Mouse (Mus musculus): Measurements from ENCODE around the gene Spock3.
"Not testable (repeated sequence)": the region's sequence is repeated elsewhere in the genome, so short reads cannot be mapped to it uniquely, and the experiment has no call there.

Gene Spock3

GRCm38 (mm10) chr8:62950709-62951108, at the start of gene Spock3:
TSS of gene Spock3 (plus strand) at chr8:62951009.
- no peak for DNase-seq (ENCODE audit: low spot score in 2 of 2)

- DNase-seq (ENCODE audit: low spot score in 2 of 2), result peak; percentile 8 to 19
Measured at GRCm38 (mm10) chr8:62951173-62952134, 645 bp downstream of the Spock3 start.

- peak in 1 of 2 experiments; percentile 3 for DNase-seq (ENCODE audit: low spot score in 2 of 2)
Measured at GRCm38 (mm10) chr8:62952481-62952880, 1.7 kb downstream of the Spock3 start.

GRCm38 (mm10) chr8:62962608-62963007, 11.8 kb downstream of the Spock3 start:
- DNase-seq (ENCODE audit: low spot score in 2 of 2), result no peak

GRCm38 (mm10) chr8:62969802-62970372, 19.1 kb downstream of the Spock3 start:
- no peak for DNase-seq (ENCODE audit: low spot score in 2 of 2)

GRCm38 (mm10) chr8:63088984-63089383, 138.2 kb downstream of the Spock3 start:
- DNase-seq (ENCODE audit: low spot score in 2 of 2), result no peak

- DNase-seq (ENCODE audit: low spot score in 2 of 2), result no peak
Measured at GRCm38 (mm10) chr8:63098200-63098599, 147.4 kb downstream of the Spock3 start.

GRCm38 (mm10) chr8:63109761-63110160, 159.0 kb downstream of the Spock3 start:
- DNase-seq (ENCODE audit: low spot score in 2 of 2), result no peak

- no peak for DNase-seq (ENCODE audit: low spot score in 2 of 2)
Measured at GRCm38 (mm10) chr8:63112919-63113318, 162.1 kb downstream of the Spock3 start.

GRCm38 (mm10) chr8:63120508-63120907, 169.7 kb downstream of the Spock3 start:
- no peak for DNase-seq (ENCODE audit: low spot score in 2 of 2)

GRCm38 (mm10) chr8:63135406-63135805, 184.6 kb downstream of the Spock3 start:
- no peak for DNase-seq (ENCODE audit: low spot score in 2 of 2)

- DNase-seq (ENCODE audit: low spot score in 2 of 2), result not testable (repeated sequence)
Measured at GRCm38 (mm10) chr8:63163861-63164260, 213.1 kb downstream of the Spock3 start.

GRCm38 (mm10) chr8:63165326-63165725, 214.5 kb downstream of the Spock3 start:
- DNase-seq (ENCODE audit: low spot score in 2 of 2), result no peak

GRCm38 (mm10) chr8:63169956-63170355, 219.1 kb downstream of the Spock3 start:
- DNase-seq (ENCODE audit: low spot score in 2 of 2), result no peak

GRCm38 (mm10) chr8:63181272-63181671, 230.5 kb downstream of the Spock3 start:
- no peak for DNase-seq (ENCODE audit: low spot score in 2 of 2)

- no peak for DNase-seq (ENCODE audit: low spot score in 2 of 2)
Measured at GRCm38 (mm10) chr8:63258812-63259385, 308.1 kb downstream of the Spock3 start.

- no peak for DNase-seq (ENCODE audit: low spot score in 2 of 2)
Measured at GRCm38 (mm10) chr8:63262516-63262915, 311.7 kb downstream of the Spock3 start.

GRCm38 (mm10) chr8:63335366-63335765, 384.6 kb downstream of the Spock3 start:
- no peak for DNase-seq (ENCODE audit: low spot score in 2 of 2)

GRCm38 (mm10) chr8:63368580-63368979, 417.8 kb downstream of the Spock3 start:
- DNase-seq (ENCODE audit: low spot score in 2 of 2), result no peak

- DNase-seq (ENCODE audit: low spot score in 2 of 2), result no peak
Measured at GRCm38 (mm10) chr8:63397659-63398058, 446.9 kb downstream of the Spock3 start.

Measured in frontal cortex, postnatal 14 days (tissue).